Mouse (Mus musculus) right cerebral cortex, postnatal 14 days (tissue): ENCODE results near the gene Arl6ip5.

Source experiments
- DNase-seq: peaks from one replicate; pipeline ENCODE4 v3.0.0; 2022

Gene Arl6ip5

GRCm38 (mm10) chr6:97275760-97276159 lies 65.3 kb downstream of the Arl6ip5 start:
- no peak for DNase-seq

GRCm38 (mm10) chr6:97276366-97276765 lies 65.9 kb downstream of the Arl6ip5 start:
- DNase-seq, result no peak

- DNase-seq, result no peak
These were observed 66.5 kb downstream of the Arl6ip5 start for GRCm38 (mm10) chr6:97276890-97277497.

GRCm38 (mm10) chr6:97278014-97278787 lies 67.7 kb downstream of the Arl6ip5 start:
- DNase-seq, result peak; percentile 72

GRCm38 (mm10) chr6:97278878-97279277 lies 68.4 kb downstream of the Arl6ip5 start:
- DNase-seq, result no peak
